Mouse (Mus musculus): ENCODE measurements around the gene Sun5. TPM values are rescaled to one million over a fixed set of nuclear protein-coding genes. Genes with fewer than 3 reads are reported as not detected.
"Not testable (repeated sequence)": the region's sequence is repeated elsewhere in the genome, so short reads cannot be mapped to it uniquely, and the experiment has no call there.

Gene Sun5
- polyA plus RNA-seq, 1 experiment = not detected

DNA sequence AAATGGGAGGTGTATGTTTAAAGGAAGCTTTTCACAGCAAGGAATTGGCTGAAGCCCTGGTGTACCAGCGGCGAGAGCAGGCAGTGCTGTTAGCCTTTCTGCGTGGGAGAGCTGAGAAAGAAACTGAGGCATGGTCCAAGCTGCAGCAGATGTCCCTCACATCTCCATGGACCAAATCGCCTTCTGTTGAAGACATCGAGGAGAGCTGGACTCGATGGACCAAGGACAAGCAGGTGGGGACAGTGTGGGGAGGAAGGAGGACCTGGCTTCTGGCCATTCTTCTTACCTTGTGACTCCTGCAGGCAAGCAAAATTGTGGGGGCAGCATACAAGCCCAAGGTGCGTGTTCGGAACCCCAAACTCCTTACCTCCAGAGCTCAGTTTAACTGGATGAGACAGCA, 28.0 kb downstream of the Sun5 start:
- Histone ChIP-seq H3K27ac (replicated peaks; ENCODE audit: low read depth, low read length) (no peak overlapping the region), H3K4me3 (ENCODE audit: insufficient read depth, low read depth, low read length) (no peak overlapping the region), H3K4me1 (ENCODE audit: control insufficient read depth, insufficient read depth, insufficient read length, low read length) (no peaks in the 10 kb centered on the region)

DNA sequence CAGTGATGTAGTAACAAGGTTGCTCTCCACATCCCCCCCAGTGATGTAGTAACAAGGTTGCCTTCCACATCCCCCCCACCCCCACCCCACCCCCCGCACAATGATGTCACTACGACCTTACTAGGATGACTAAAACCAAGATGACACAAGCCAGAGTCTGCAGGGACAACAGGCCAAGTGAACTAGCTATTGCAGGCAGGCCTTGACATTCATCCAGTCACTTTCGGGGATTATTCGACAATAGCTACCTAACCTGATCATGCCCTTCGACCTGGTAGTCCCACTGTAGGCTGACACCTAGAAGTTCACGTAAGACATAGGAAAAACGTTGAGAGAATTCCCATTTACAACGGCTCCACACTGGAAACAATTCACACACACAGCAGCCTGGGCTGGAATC, 37.6 kb downstream of the Sun5 start:
- no peak overlapping the region for H3K4me3 ChIP-seq (ENCODE audit: insufficient read depth, low read depth, low read length)
- no peak overlapping the region for H3K27ac ChIP-seq (replicated peaks; ENCODE audit: low read depth, low read length)
- no peaks in the 10 kb centered on the region for H3K4me1 ChIP-seq (ENCODE audit: control insufficient read depth, insufficient read depth, insufficient read length, low read length)

GRCm38 (mm10) chr2:153828704-153829103, 42.2 kb downstream of the Sun5 start:
- no peak overlapping the region for H3K27ac ChIP-seq (replicated peaks; ENCODE audit: low read depth, low read length)
- H3K4me1 ChIP-seq (ENCODE audit: control insufficient read depth, insufficient read depth, insufficient read length, low read length) = no peaks in the 10 kb centered on the region
- no peak overlapping the region for H3K4me3 ChIP-seq (ENCODE audit: insufficient read depth, low read depth, low read length)

GRCm38 (mm10) chr2:153827171-153827830, 43.6 kb downstream of the Sun5 start:
- Histone ChIP-seq H3K27ac (replicated peaks; ENCODE audit: low read depth, low read length) (no peak overlapping the region), H3K4me1 (ENCODE audit: control insufficient read depth, insufficient read depth, insufficient read length, low read length) (no peaks in the 10 kb centered on the region), H3K4me3 (ENCODE audit: insufficient read depth, low read depth, low read length) (no peak overlapping the region)

DNA sequence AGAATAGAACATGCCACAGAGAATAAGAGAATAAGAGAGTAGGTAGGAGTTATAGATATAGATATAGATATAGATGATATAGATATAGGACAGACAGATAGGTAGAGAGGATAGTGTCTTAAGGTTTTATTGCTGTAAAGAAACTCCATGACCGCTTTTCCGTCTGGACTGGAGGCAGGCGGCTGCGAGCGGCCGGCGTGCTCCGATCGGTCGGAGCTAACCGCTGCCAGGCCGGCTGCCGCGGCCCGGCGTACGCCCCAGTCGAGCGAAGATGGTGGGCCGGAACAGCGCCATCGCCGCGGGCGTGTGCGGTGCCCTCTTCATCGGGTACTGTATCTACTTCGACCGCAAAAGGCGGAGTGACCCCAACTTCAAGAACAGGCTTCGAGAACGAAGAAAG, 45.0 kb downstream of the Sun5 start:
- H3K27ac ChIP-seq (replicated peaks; ENCODE audit: low read depth, low read length); H3K4me3 ChIP-seq (ENCODE audit: insufficient read depth, low read depth, low read length); H3K4me1 ChIP-seq (ENCODE audit: control insufficient read depth, insufficient read depth, insufficient read length, low read length): not testable (repeated sequence)

- H3K27ac ChIP-seq (replicated peaks; ENCODE audit: low read depth, low read length) = no peak overlapping the region
- H3K4me3 ChIP-seq (ENCODE audit: insufficient read depth, low read depth, low read length) = no peak overlapping the region
- H3K4me1 ChIP-seq (ENCODE audit: control insufficient read depth, insufficient read depth, insufficient read length, low read length) = no peaks in the 10 kb centered on the region
These were observed 46.3 kb downstream of the Sun5 start for GRCm38 (mm10) chr2:153824593-153824992.

DNA sequence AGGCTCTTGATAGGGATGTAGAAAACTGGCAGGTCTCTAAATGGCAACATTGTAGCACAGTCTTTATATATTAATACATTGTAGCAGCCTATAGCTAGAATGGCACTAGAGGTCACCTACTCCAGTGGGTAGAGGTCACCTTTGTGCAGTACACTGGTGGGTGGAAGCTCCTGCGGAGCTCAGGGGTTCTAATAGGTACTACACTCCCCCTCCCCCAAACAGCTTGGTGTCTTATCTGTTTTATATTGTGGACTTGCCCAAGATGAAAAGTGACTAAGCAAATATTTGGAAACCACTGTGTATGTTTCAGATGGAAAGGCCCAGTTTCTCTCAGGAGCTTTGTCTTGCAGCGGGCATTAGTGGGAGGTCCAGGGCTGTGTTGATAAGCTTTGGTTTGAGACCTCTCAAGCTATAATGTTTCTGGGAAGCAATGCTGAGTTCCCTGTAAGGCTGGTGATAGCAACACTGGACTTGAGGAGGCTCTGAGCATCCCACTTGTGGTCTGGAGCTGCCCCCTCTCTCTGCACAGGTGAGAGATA, 48.8 kb downstream of the Sun5 start:
- Histone ChIP-seq H3K4me1 (ENCODE audit: control insufficient read depth, insufficient read depth, insufficient read length, low read length) (no peaks in the 10 kb centered on the region), H3K27ac (replicated peaks; ENCODE audit: low read depth, low read length) (no peak overlapping the region), H3K4me3 (ENCODE audit: insufficient read depth, low read depth, low read length) (no peak overlapping the region)

DNA sequence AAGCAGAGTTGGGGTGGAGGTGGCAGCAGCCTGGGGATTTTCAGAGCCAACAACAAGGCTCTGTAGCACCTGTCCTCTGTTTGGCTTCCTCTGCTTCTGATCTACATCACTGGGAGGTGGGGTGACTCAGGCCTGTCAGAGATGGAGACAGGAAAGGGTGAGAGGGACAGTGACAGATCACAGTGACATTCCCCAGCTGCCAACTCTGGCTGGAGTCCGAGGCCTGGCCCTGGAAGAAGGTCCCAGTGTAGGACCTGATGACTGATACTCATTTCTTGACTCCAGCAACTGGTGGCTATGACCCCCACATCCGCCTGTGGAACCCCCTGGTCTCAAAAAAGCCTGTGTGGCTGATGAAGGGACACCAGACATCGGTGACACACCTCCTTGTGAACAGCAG, 61.0 kb downstream of the Sun5 start:
- no peak overlapping the region for H3K4me3 ChIP-seq (ENCODE audit: insufficient read depth, low read depth, low read length)
- H3K27ac ChIP-seq (replicated peaks; ENCODE audit: low read depth, low read length) = no peak overlapping the region
- no peaks in the 10 kb centered on the region for H3K4me1 ChIP-seq (ENCODE audit: control insufficient read depth, insufficient read depth, insufficient read length, low read length)

DNA sequence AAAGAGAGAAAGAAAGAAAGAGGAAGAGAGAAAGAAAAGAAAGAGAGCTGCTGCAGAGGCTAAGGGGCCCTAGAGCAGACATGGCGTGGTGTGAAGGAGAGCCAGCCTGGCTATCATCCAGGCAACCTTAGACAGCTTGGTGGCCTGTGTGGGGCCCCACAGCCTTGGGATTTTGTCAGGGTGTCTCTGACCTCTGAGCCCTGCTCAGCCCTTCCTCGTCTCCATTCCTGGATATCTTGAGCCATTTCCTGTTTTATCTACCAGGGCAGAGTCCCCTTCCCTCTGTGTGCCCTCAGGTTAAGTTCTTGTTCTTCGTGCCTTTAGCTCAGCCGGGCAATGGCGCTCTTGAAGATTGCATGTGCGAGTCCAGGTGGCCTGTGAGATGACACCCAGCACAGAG, 62.0 kb downstream of the Sun5 start:
- no peak overlapping the region for H3K4me3 ChIP-seq (ENCODE audit: insufficient read depth, low read depth, low read length)
- no peak overlapping the region for H3K27ac ChIP-seq (replicated peaks; ENCODE audit: low read depth, low read length)
- no peaks in the 10 kb centered on the region for H3K4me1 ChIP-seq (ENCODE audit: control insufficient read depth, insufficient read depth, insufficient read length, low read length)

DNA sequence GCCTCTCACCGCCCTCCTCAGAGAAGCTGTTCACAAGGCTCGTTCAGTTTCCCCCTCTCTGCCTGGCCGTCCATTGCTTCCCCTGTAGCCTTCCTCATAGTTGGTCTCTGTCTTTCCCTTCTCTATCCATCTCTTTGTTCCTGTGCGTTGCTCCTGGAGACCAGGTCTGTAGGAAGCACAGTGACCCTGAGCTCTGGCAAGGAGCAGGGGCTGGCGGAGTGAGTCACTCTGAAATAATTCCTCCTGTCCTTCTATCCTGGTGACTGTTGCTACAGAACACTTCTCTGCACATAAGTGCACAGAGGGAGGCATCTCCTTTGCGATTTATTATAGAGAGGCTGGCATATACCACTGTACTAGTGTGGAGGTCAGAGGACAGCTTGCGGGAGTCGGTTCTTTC, 62.7 kb downstream of the Sun5 start:
- no peaks in the 10 kb centered on the region for H3K4me1 ChIP-seq (ENCODE audit: control insufficient read depth, insufficient read depth, insufficient read length, low read length)
- H3K27ac ChIP-seq (replicated peaks; ENCODE audit: low read depth, low read length) = no peak overlapping the region
- H3K4me3 ChIP-seq (ENCODE audit: insufficient read depth, low read depth, low read length) = no peak overlapping the region

- not testable (repeated sequence) for H3K4me1 ChIP-seq (ENCODE audit: control insufficient read depth, insufficient read depth, insufficient read length, low read length); H3K27ac ChIP-seq (replicated peaks; ENCODE audit: low read depth, low read length)
These were observed 63.4 kb downstream of the Sun5 start for GRCm38 (mm10) chr2:153807464-153807863.

More at GRCm38 (mm10) chr2:153807464-153807863, 63.4 kb downstream of the Sun5 start:
- not testable (repeated sequence) for H3K4me3 ChIP-seq (ENCODE audit: insufficient read depth, low read depth, low read length)

Other genes starting within 250 kb of the Sun5 start
- gene Commd7, start 238.3 kb downstream of the Sun5 start, polyA plus RNA-seq (2012; ENCODE audit: insufficient read depth, insufficient read length, missing spikeins) = 15.4 and 21.2 TPM in 2 replicates
- gene Dnmt3b, start 221.6 kb downstream of the Sun5 start, polyA plus RNA-seq (2012; ENCODE audit: insufficient read depth, insufficient read length, missing spikeins) = not detected in 2 replicates
- gene Dnmt3c, start 174.4 kb downstream of the Sun5 start, polyA plus RNA-seq (2012; ENCODE audit: insufficient read depth, insufficient read length, missing spikeins) = not detected in 2 replicates
- gene Mapre1, start 129.8 kb downstream of the Sun5 start, polyA plus RNA-seq (2012; ENCODE audit: insufficient read depth, insufficient read length, missing spikeins) = 38.9 and 42.6 TPM in 2 replicates
- gene Efcab8, start 91.2 kb downstream of the Sun5 start, polyA plus RNA-seq (2012; ENCODE audit: insufficient read depth, insufficient read length, missing spikeins) = 0.63 and 1.5 TPM in 2 replicates
- not detected in 2 replicates for gene Bpifb2, start 4.0 kb upstream of the Sun5 start, polyA plus RNA-seq (2012; ENCODE audit: insufficient read depth, insufficient read length, missing spikeins)
- not detected in 2 replicates for gene Bpifb6, start 29.3 kb upstream of the Sun5 start, polyA plus RNA-seq (2012; ENCODE audit: insufficient read depth, insufficient read length, missing spikeins)
- gene Bpifb3, start 47.1 kb upstream of the Sun5 start, polyA plus RNA-seq (2012; ENCODE audit: insufficient read depth, insufficient read length, missing spikeins) = not detected in 2 replicates
- gene Bpifb4, start 67.1 kb upstream of the Sun5 start, polyA plus RNA-seq (2012; ENCODE audit: insufficient read depth, insufficient read length, missing spikeins) = not detected in 2 replicates
- not detected in 2 replicates for gene Bpifa6, start 103.9 kb upstream of the Sun5 start, polyA plus RNA-seq (2012; ENCODE audit: insufficient read depth, insufficient read length, missing spikeins)
- not detected in 2 replicates for gene Bpifa2, start 137.2 kb upstream of the Sun5 start, polyA plus RNA-seq (2012; ENCODE audit: insufficient read depth, insufficient read length, missing spikeins)

Measured in brown adipose tissue, adult 24 weeks (tissue).